Mouse (Mus musculus) liver, postnatal 0 days (tissue): Measurements from ENCODE around the gene Sel1l.

Source experiments
- CTCF ChIP-seq: sonication (generic); IDR thresholded peaks from 2 replicates; pipeline ENCODE4 v1.5.1; 2016; ENCODE audit warnings: antibody characterized with exemption, low read depth
- EP300 ChIP-seq: IDR thresholded peaks from 2 replicates; pipeline ENCODE4 v1.6.1; 2016; ENCODE audit warnings: antibody characterized with exemption, low read depth, mild to moderate bottlenecking

- TF ChIP-seq CTCF, result no peak
- no peak for TF ChIP-seq EP300
Measured at GRCm38 (mm10) chr12:91765054-91765453, 83.9 kb downstream of the Sel1l start.
